Mouse (Mus musculus) gastrocnemius, adult 2 months (tissue): Measurements from ENCODE around the gene Phactr3. TPM values are rescaled to one million over a fixed set of nuclear protein-coding genes. Genes with fewer than 3 reads are reported as not detected.

Experiments
- DNase-seq: peaks from one replicate; pipeline ENCODE4 v3.0.0; 2022
- H3K27ac ChIP-seq: fragments of 200-600 bp; 2 replicates; pipeline ENCODE4 v1.8.1; 2022; ENCODE audit warnings: mild to moderate bottlenecking
- H3K4me3 ChIP-seq: fragments of 200-600 bp; 2 replicates; pipeline ENCODE4 v1.8.1; 2022; ENCODE audit warnings: mild to moderate bottlenecking, moderate library complexity
- CTCF ChIP-seq: fragments of 200-600 bp; IDR thresholded peaks from 2 replicates; pipeline ENCODE4 v1.8.1; 2022; ENCODE audit warnings: antibody characterized with exemption, mild to moderate bottlenecking, moderate library complexity
- intact Hi-C: fragments of 180-260 bp; cut with DNase I; formaldehyde crosslinking; loops from one replicate; pipeline ENCODE4 v1.15.1; 2025
- total RNA-seq, 2 experiments: library from RNA; stranded (reverse); gene quantifications; 2 replicates each; pipeline ENCODE4 v1.2.3; 2021

The Phactr3 gene
- total RNA-seq, 2 experiments from 2014 or later, result 0.11 TPM; not detected in 1

GRCm38 (mm10) chr2:178342597-178342996, 223.8 kb downstream of the Phactr3 start:
- TF ChIP-seq CTCF, result no peak
- H3K4me3 ChIP-seq, result no peak overlapping the region
- no peak for DNase-seq
- intact Hi-C loops, result no loop called here
- H3K27ac ChIP-seq, result no peak overlapping the region

Other genes starting within 250 kb of the Phactr3 start
- gene Gm14327, start 221.9 kb upstream of the Phactr3 start, total RNA-seq, result 1 to 10 TPM; 4.0 to 5.0 TPM
- 1 to 10 TPM; 1.1 to 1.8 TPM for gene Zfp972, start 193.4 kb upstream of the Phactr3 start, total RNA-seq
- 10 to 100 TPM; 37.4 to 42.4 TPM for gene Gm14326, start 161.7 kb upstream of the Phactr3 start, total RNA-seq
- 10 to 100 TPM; 36.7 to 38.0 TPM for gene Zfp971, start 95.7 kb upstream of the Phactr3 start, total RNA-seq
- 10 to 100 TPM in 1 of 2 experiments, 1 to 10 TPM in 1; 9.5 to 13.9 TPM for gene Zfp931, start 40.5 kb upstream of the Phactr3 start, total RNA-seq